Mouse (Mus musculus) retina, adult 2 months (tissue): ENCODE results near the gene Gper1.

Experiments used
- DNase-seq: peaks from one replicate; pipeline ENCODE4 v3.0.0-alpha.2; 2012; ENCODE audit warnings: low read depth, low spot score

Gper1 gene

GRCm38 (mm10) chr5:139445258-139445657 is 22.3 kb downstream of the Gper1 start:
- no peak for DNase-seq

GRCm38 (mm10) chr5:139448025-139448424 is 25.1 kb downstream of the Gper1 start:
- no peak for DNase-seq

DNA sequence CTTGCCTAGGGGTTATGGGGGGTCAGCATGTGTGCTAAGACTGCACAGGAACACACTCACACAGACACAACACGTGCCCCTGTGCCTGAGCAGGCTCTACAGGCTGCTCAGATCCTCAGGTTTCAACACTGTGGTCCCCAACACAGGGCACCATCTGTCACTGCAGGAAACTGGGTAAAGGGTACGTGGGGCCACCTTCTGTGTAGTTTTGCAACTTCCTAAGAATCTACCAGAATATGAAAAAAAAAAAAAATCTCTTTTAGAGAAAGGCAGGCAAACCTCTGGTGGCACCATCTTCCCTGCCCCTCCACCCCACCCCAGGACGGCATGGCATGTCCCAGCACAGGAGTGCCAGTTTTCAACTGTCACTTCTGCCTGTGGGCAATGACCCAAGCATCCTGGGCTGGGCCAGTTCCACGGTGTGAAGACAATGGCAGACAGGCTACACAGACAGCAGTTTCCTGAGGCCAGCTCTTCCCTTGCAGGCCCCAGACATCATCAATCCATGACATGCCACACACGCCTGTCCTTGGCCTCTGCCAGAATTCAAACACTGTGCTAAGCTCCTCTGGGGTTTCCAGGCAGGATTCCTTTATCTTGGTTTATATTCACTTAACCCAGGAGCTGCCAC is 26.3 kb downstream of the Gper1 start:
- no peak for DNase-seq

GRCm38 (mm10) chr5:139449926-139450325 is 27.0 kb downstream of the Gper1 start:
- DNase-seq, result no peak

- no peak for DNase-seq
These were observed 30.1 kb downstream of the Gper1 start for GRCm38 (mm10) chr5:139453031-139453430.

DNA sequence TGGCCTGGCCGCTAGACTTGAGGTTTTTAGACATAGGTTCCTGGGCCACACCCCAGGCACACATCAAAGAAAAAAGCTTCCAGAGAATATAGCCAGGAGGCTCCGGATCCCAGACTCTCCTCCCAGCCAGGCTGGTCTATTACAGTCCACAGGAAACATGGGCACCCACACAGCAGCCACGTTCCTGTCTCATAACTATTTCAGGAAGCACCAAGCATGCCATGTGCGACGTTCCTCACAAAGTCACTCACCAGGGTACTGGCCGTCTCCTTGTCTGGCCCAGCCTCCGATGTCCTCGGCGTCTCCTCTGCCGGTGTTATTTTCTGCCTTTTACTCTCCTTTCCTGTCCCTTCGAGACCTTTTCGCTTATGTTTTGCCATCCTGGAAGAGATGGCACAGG is 32.2 kb downstream of the Gper1 start:
- no peak for DNase-seq

- DNase-seq, result no peak
These were observed 34.3 kb downstream of the Gper1 start for GRCm38 (mm10) chr5:139457241-139457640.

DNA sequence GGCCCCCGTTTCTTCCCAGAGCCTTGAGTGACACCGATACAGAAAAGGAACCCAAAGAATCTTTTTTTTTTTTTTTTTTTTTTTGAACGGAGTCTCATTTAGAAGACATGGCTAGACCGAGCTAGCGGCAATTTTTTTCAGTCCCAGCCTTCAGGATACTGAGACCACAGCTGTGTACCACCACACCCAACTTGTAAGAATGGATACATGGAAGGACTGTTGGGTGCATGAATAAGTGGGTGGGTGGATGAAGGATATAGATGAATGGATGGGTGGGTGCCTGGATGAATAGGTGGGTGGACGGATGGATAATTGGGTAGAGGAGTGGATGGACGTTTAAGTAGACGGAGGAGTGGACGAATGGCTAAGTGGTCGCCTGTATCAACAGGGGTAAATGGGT is 37.0 kb downstream of the Gper1 start:
- DNase-seq, result no peak

GRCm38 (mm10) chr5:139460384-139461067 is 37.6 kb downstream of the Gper1 start, which contains the start of gene 3110082I17Rik:
Gene 3110082I17Rik, minus strand, starts transcription at chr5:139460527.
- peak; percentile 96 for DNase-seq

DNA sequence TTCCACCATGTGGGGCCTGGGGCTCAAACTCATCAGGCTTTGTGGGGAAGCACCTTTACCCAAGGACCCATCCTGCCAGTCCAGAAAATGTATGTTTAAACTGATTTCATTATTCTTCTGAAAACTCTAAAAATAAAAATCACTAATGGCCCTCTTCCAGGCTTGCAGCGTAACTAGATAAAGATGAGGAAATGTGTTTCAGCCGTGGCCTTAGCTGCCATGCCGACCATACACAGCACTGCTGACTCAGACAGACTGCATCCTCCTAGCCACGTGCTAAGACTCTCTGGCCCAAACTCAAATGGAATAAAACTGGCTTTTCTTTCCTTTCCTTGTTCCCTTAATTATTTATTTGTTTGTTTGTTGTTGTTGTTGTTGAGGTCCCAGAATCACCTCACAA is 41.9 kb downstream of the Gper1 start:
- DNase-seq, result no peak

GRCm38 (mm10) chr5:139466373-139466772 is 43.4 kb downstream of the Gper1 start:
- DNase-seq, result no peak

- DNase-seq, result no peak
These were observed 43.9 kb downstream of the Gper1 start for GRCm38 (mm10) chr5:139466801-139467200.

DNA sequence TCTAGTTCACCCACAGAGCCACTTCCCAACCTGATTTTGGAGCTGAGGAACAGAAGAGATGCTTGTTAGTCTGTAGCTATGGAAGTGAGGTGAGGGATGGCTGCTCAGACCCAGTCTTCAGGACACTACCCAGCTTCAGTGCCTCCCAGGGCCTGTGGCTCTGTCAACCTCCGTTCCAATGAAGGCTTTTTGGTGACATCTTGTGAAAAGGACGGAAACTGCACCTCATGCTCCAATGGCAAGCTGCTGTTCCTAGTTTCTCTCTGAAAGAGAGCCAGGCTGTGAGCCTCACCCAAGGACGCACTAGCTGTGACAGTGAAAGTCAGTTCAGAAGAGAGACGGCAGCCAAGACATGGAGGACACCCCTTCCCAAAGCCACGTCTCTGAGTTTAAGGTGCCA is 45.0 kb downstream of the Gper1 start:
- no peak for DNase-seq

DNA sequence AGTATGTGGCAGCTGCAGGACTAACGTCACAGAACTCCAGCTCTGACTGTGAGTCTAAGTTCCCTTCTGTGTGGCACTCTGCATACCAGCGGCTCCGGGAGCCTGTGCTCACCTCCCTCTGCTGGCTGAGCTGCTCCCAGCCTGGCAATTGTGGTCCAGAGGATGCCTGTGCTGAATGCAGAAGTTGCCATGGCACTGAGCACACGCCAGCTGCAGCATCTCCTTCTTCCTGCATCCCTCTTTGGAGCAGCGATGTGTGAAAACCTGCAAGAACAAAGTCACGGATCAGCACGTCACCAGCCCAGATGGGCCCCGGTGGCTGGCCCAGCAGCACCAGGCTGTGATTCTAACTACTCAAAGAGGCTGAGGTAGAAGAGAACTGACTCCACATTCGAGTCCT is 51.8 kb downstream of the Gper1 start:
- no peak for DNase-seq
